Mouse (Mus musculus): ENCODE measurements at regions not wholly inside any gene's neighbourhood (a gene's known extent, or its start where the extent isn't known, plus 50 kb on each side); places are given as distances from the start of the nearest gene placed in this dataset.
"Not testable (repeated sequence)": the region's sequence is repeated elsewhere in the genome, so short reads cannot be mapped to it uniquely, and the experiment has no call there.

- no peak for DNase-seq (ENCODE audit: low spot score)
Measured at GRCm38 (mm10) chr1:194565574-194565973, 52.4 kb upstream of the Plxna2 start.

- DNase-seq (ENCODE audit: low spot score): no peak
Measured at GRCm38 (mm10) chr1:194563946-194564345, 54.1 kb upstream of the Plxna2 start.

- no peak for DNase-seq (ENCODE audit: low spot score)
Measured at GRCm38 (mm10) chr1:194561098-194561497, 56.9 kb upstream of the Plxna2 start.

GRCm38 (mm10) chr1:194548661-194549060 is 69.4 kb upstream of the Plxna2 start:
- DNase-seq (ENCODE audit: low spot score): no peak

- DNase-seq (ENCODE audit: low spot score): no peak
Measured at GRCm38 (mm10) chr1:194548243-194548642, 69.8 kb upstream of the Plxna2 start.

GRCm38 (mm10) chr1:194540923-194541322 is 77.1 kb upstream of the Plxna2 start:
- no peak for DNase-seq (ENCODE audit: low spot score)

GRCm38 (mm10) chr1:194527342-194528165 is 90.5 kb upstream of the Plxna2 start:
- DNase-seq (ENCODE audit: low spot score): no peak

GRCm38 (mm10) chr1:194524976-194525375 is 93.0 kb upstream of the Plxna2 start:
- DNase-seq (ENCODE audit: low spot score): no peak

- no peak for DNase-seq (ENCODE audit: low spot score)
Measured at GRCm38 (mm10) chr1:194521216-194521615, 96.8 kb upstream of the Plxna2 start.

GRCm38 (mm10) chr1:194519509-194520220 is 98.4 kb upstream of the Plxna2 start:
- no peak for DNase-seq (ENCODE audit: low spot score)

GRCm38 (mm10) chr1:194516136-194516535 is 101.9 kb upstream of the Plxna2 start:
- DNase-seq (ENCODE audit: low spot score): no peak

GRCm38 (mm10) chr1:194508314-194508713 is 109.7 kb upstream of the Plxna2 start:
- DNase-seq (ENCODE audit: low spot score): no peak

GRCm38 (mm10) chr1:194505826-194506225 is 112.2 kb upstream of the Plxna2 start:
- no peak for DNase-seq (ENCODE audit: low spot score)

GRCm38 (mm10) chr1:194504207-194504606 is 113.8 kb upstream of the Plxna2 start:
- DNase-seq (ENCODE audit: low spot score): no peak

GRCm38 (mm10) chr1:194503517-194503916 is 114.5 kb upstream of the Plxna2 start:
- no peak for DNase-seq (ENCODE audit: low spot score)

- DNase-seq (ENCODE audit: low spot score): no peak
Measured at GRCm38 (mm10) chr1:194496424-194496823, 121.6 kb upstream of the Plxna2 start.

- DNase-seq (ENCODE audit: low spot score): no peak
Measured at GRCm38 (mm10) chr1:194491111-194491510, 126.9 kb upstream of the Plxna2 start.

GRCm38 (mm10) chr1:194488126-194488525 is 129.9 kb upstream of the Plxna2 start:
- DNase-seq (ENCODE audit: low spot score): no peak

- DNase-seq (ENCODE audit: low spot score): no peak
Measured at GRCm38 (mm10) chr1:194482717-194483059, 135.3 kb upstream of the Plxna2 start.

- no peak for DNase-seq (ENCODE audit: low spot score)
Measured at GRCm38 (mm10) chr1:194482001-194482716, 135.9 kb upstream of the Plxna2 start.

GRCm38 (mm10) chr1:194471281-194471680 is 146.7 kb upstream of the Plxna2 start:
- DNase-seq (ENCODE audit: low spot score): not testable (repeated sequence)

GRCm38 (mm10) chr1:194452480-194452879 is 165.5 kb upstream of the Plxna2 start:
- DNase-seq (ENCODE audit: low spot score): no peak
